Mouse (Mus musculus) adrenal gland, postnatal 10 days (tissue): ENCODE data around the gene Elovl2. TPM values are rescaled to one million over a fixed set of nuclear protein-coding genes. Genes with fewer than 3 reads are reported as not detected.
A peak's percentile ranks its signal among the peaks of the same experiment; 100 is the strongest.
"Not testable (repeated sequence)": the region's sequence is repeated elsewhere in the genome, so short reads cannot be mapped to it uniquely, and the experiment has no call there.

ENCODE experiments used
- DNase-seq: peaks from one replicate; pipeline ENCODE4 v3.0.0; 2021; ENCODE audit warnings: mixed read lengths
- total RNA-seq, 2 experiments: library from RNA; stranded (reverse); gene quantifications; 2 replicates each; pipeline ENCODE4 v1.2.3; 2021

Elovl2 gene
- total RNA-seq, 2 experiments from 2014 or later = 31.3 to 82.7 TPM

DNA sequence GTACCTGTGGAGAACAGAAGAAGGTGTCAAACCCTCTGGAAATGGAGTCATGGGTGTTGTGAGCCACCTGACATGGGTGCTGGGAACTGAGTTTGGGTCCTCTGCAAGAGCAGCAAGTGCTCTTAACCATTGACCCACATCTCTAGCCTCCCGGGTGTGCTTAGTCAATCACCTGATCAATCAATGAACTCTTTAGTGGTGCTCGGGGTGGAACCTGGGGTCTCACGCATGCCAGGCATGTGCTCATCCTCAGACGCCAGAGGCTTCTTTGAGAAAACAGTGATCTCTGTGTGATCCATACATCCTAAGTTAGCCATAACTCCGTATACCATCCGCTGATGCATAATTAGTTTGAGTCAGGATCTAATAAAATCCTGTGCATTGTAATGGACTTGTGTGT is 15.0 kb upstream of the Elovl2 start:
- DNase-seq = no peak

DNA sequence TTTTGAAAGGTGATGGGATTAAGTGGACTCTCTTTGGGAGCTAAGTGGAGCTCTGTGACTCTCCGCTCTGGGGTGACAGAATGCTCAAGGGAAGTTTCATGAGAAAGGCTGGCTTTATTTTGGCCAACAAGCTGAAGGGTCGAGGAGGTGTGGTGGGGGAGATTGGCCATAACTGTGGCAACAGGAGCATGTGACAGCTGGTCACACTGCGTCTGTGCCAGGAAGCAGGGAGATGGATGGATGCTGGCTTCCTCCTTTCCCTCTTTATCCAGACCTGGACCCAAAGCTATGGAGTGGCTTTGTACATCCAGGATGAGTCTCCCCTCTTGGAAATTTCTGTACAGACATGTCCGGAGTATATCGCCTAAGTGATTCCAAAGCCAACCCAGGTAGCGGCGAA is 13.0 kb upstream of the Elovl2 start:
- DNase-seq = no peak

DNA sequence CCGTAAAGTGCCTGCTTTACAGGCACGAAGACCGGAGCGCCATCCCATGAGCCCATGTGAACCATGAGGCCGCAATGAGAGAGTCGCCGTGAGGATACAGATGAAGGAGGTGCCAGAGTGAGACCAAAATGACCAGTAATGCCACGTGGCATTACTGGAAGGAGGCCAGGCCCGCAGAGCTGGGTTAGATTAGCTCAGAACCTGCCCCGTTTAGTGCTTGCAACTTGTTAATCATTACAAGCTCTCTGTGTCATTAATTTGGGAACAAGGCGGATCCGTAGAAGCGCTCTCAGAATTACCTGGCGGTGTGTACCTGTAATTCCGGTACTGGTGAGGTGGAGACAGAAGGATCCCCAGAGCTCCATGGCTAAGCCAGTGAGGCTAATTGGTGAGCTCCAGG is 12.0 kb upstream of the Elovl2 start:
- DNase-seq = no peak

DNA sequence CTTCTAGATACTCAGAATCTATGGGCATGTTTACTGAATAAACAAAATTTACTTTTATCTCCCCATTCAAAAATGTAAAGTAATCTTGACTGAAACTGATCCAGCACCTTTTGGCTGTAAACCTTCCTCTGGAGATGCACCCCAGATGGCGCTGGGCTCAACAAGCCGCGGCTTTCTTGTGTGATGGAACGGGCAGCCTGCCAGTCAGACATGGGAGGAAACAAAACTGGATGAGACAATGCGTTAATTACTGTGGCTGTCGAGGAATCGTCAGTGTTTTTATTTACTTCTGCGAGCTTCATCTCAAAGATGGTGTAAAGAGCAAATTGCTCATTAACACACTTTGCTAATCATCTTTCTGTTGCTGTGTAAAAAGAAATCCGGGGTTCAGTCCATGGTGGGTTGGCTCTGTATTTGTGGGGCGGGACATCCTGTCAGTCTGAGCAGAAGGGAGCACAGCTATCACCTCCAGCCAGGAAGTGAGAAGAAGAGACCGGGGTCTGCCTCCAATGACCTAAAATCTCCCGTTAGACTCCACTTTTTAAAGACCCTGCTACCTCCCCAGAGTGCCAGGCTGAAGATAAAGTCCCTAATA is 11.3 kb upstream of the Elovl2 start:
- DNase-seq = no peak

DNA sequence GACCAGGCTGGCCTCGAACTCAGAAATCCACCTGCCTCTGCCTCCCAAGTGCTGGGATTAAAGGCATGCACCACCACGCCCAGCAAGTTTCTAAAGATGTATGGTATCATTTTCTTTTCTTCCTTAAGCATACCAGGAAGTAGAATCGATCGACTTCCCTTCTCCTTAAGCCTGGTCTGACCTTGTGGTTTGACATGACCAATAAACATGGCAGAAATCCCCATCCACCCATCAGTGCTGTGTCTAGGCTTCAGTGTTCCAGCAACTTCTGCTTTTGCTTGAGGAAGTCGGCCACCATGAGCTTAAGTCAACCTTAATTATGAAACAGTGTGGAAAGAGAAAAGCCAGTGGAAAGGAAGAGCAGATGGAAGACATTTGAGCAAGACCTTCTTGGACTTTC is 10.1 kb upstream of the Elovl2 start:
- no peak for DNase-seq

DNA sequence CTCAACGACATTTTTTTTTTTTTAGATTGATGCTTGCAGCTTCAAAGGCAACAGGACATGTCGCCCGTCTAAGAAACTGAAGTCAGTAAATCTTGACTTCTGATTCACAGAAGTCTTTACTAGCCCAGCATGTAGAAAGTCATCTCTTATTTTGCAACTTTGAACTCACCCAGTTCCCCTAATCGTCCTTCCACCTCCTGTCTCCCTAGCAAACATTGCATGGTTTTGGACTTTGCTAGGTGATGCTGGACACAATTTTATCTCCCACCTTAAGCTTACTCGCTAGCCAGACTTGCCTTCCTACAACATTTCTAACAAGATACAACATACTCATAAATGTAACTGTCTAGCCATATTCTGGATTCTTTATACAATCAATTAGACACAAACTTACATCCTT is 7.9 kb upstream of the Elovl2 start:
- no peak for DNase-seq

DNA sequence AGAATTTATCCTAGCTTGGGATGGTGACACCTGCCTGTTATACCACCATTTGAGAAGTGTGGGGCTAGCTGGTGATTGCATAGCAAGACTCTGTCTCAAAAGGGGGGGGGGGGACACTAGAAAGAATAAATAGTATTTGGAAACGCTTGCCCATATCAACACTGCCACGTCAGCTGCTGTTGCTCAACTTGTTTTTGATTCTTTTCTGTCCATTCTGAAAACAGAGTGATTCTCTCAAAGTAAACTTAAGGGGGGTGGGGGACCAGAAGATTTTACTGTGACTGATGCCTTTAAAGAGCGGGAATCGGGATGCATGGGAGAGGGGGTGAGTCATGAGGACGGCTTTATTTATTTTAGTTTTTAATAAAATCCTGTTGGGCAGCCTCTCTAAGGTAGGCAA is 6.3 kb upstream of the Elovl2 start:
- DNase-seq = no peak

DNA sequence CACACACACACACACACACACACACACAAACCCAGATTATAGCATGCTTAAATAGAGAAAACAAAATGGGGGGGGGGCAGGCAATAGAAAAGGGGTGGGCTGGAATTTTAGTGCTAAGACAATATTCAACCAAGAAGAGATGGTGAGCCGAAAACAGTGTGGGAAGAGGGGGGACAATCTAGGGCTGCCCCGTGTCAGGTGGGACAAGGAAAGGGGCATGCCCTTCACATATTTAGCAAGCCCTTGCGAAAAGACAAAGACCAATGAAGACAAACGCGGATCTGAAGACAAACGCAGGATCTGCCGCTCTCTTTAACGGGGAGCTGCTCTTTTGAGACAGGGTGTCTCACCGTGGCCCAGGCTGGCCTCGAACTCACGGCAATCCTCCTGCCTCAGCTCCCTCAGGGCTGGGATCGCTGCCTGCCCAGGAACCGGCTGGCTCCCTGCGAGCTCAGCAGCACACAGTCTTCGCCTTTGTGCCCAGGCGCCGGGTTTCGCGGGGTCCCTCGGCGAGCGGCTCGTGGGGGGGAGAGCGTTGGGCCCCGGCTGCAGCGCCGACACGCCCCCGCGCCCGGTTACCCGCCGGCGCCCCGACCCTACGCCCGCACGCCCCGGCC is 410 bp downstream of the Elovl2 start:
- DNase-seq = no peak

DNA sequence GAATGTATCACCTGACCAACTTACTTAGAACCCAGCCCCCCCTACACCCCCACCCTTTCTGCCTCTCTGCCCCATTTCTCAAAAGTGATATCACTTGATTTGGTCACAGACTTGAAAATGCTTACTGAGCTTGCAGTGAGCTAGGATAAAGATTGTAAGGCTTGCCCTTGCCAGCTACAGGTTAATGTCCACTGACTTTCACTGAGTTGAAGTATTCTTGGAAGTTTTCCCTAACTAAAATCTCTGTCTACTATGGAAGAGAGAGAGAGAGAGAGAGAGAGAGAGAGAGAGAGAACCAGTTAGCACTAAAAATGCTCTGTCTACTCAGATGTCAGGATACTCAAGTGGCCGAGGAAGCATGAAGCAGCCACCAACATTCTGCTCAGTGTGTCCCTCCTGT is 1.1 kb downstream of the Elovl2 start:
- no peak for DNase-seq

DNA sequence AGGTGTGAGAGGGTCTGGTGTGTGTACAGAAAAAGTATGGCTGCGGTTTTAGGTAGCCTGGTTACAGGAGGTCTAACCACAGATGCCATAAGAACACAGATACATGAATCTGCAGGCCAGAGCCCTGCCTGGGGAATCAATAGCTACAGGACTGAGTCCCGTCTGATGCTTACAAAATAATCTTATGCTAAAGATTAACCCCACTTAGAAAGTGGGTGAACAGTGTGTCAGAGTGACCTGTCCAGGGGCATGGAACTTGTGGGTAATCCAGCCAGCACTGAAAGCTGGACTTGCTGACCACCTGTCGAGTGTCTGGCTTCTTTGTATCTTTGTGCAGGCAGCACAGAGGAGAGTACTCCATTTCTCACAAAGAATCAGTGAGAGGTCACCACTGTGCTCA is 4.0 kb downstream of the Elovl2 start:
- no peak for DNase-seq

DNA sequence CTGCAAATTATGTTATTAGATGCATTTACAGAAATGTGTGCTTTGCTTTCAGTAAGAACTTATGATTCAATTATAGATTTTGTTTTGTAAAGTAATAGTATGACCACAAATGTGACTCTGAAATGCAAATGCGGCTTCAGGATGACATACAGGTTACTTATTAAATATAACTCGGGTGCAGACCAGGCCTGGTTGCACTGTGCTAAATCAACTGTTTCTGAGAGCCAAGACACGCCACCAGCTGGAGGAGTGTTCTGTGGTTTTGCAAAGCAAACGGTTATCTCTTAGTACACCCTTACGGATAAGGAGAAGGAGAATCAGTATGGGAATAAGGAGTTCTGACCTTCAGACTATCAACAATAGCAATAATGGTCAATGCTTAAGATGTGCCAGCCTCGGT is 4.5 kb downstream of the Elovl2 start:
- DNase-seq = no peak

DNA sequence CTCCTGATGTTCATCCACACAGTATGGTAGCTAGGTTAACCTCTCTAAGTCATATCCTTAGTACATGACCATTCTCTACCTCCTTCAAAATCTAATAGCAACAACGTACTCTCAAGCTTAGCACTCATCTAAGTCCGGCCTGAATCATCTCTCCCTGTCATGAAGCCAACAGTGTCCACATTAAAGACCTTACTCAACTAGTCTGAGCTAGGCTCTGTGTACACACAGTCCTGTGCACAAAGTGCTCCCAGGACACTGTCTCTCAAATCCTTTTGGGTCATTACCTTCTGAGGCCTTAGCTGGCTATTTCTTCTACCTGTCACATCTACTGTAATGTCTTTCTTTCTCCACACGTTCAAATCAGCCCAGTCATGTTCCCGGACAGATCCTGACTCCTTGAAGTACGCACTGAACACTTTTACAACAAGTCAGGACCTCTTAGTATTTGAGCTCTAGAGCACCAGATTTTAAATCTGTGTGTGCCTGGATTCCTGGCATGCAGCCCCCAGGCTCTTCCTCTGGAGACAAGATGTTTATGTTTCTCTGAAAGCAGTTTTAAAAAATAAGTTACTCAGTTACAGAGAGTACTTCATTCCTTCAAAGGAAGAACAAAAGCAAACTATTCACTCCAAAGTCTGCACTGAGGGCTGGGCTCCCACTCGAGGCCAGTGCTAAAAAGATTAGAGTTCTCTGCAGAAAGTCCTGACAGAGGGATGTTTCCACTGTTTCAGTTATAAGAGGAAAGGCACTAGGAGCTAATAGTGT is 7.5 kb downstream of the Elovl2 start:
- no peak for DNase-seq

DNA sequence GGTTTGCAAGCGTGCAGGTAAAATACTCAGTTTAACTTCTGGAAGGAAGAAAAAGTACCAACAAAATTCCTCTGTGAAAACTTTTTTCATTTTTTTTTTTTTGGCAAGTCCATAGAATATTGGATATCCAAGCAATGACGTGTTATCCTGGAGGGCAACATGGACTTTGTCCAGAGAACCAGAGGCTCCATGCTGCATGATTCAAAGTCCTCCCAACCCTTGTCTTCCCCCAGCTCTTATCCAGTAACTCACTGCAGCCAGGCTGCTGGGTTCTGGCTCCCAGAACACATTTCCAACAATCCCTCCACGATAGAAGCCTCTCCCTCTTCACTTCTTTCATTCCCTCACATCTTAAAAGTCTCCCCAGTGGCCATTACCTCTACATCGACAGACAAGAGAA is 8.9 kb downstream of the Elovl2 start:
- DNase-seq = no peak

DNA sequence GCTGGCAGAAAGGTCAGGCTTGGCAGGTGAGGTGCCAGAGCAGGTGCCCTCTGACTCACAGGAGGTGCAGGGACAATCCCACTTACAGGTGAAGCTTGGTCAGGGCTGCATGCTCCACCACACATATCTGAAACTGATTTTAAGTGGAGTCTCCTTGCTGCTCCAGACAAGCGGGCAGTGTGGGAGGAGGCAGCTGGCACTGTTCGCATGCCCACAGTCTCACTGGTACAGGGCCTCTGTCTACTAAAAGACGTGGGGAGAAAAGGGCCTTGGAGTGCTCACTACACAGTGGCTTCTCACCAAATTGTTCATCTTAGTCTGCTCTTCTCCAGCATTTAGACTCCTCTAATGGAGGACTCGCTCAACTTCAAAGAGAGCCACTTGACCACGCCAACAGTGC is 14.0 kb downstream of the Elovl2 start:
- no peak for DNase-seq

DNA sequence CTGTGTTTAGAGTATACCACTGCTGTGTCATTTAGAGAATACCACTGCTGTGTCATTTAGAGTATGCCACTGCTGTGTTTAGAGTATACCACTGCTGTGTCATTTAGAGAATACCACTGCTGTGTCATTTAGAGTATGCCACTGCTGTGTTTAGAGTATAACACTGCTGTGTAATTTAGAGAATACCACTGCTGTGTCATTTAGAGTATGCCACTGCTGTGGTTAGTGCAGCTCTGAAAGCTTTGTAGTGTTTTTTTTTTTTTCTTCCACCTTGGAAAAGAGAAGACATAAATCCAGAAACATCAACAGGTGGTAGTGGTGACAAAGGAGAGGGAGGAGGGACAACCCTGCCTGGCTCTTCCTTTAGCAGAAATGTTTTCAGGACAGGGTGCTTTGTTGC is 14.6 kb downstream of the Elovl2 start:
- not testable (repeated sequence) for DNase-seq

DNA sequence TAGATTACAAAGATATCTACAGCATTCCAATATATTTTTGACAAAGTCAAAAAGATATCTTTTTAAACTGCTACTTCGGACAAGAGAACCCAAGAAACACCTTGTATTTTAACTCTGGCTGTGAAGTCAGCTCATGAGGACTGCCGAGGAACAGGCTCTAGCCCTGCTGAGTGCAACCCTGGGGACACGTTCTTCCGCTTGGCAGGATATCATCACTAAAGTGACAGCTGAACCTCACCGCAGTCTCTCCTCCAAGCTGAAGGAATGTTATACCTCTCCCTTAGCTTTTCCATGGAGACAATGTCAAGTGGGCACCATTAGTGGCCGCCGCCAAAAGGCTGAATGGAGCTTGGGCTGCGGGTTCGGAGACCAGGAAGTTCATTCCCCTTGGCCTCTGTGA is 16.5 kb downstream of the Elovl2 start:
- no peak for DNase-seq

DNA sequence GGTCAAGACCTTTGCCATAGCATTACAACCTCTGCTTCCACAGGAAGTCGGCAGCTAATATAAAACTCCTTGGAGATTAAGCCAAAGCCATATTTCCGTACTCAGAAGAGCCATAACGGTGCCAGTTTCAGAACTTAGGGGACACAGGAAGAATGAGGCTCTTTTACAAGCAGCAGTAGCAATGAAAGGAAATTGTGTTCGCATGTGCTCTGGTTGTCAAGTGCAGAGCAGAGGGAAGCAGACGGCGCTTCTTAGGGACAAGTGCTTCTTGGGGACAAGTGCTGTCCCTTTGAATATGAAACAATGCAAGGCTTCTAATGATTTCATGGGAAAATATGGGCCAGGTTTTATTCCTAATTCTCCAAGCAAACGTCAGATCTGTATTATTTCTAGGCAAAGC is 16.9 kb downstream of the Elovl2 start:
- no peak for DNase-seq

DNA sequence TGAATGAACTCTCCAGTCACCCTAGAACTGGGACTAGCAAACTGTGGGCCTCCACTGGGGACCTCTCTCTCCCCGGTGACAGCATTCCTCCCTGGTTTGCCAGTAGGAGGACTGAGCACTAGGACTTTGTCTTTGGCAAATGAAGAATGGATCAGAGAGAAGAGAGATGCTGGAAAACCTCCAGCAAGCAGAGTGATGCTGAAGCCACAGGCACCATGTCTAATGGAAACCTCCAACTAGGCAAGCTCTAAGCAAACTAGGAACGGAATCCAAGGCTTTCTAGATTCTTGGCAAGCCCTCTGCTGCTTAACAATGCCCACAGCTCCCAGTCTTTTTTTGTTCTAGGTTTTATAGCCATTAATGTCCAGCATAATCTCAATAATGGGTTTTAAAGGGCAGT is 19.3 kb downstream of the Elovl2 start:
- no peak for DNase-seq

DNA sequence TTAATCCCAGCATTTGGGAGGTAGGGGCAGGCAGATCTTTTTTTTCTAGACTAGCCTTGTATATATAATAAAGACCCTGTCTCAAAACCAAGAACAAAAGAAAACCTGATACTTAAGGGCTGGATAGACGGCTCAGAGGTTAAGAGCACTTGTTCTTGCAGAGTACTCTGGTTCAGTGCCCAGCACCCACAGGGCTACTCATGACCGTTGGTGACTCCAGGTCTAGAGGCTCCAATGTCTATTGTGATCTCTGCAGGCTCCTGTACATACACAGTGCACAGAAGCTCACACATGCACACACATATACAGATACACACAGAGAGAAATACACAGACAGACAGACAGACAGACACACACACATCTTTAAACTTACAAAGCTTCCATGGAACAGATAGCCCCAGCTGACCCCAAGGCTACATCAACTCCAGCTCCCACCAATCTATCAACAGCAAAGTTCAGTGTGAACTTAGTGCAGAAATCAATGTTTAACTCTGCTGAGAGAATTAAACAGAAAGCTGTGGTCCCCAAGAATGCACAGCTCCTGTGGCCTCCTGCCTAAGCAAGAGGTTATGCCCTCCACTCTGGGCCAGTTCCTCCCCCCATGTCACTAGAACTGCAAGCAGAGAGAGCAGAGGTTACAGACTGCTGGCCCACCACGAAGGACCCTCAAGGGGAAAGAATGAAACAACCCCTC is 24.4 kb downstream of the Elovl2 start:
- no peak for DNase-seq

DNA sequence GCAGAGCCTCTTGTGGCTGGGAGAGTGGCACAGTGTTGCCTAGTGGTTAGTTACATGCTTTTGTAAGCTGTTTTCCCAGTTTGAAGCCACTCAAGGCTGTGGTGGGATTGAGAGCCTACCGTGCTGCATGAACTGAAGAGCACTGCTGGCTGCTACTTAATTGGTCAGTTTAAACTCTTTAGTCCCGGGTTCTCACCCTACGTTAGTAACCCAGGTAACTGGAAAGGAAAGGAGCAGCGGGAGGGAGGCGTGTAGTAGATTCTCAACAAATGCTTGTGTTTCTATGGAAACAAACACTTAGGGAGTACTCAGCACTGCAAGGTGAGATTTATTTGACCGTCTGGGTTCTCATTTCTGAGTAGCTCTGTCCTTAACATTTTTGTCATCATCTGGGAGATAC is 32.3 kb downstream of the Elovl2 start:
- DNase-seq = no peak

DNA sequence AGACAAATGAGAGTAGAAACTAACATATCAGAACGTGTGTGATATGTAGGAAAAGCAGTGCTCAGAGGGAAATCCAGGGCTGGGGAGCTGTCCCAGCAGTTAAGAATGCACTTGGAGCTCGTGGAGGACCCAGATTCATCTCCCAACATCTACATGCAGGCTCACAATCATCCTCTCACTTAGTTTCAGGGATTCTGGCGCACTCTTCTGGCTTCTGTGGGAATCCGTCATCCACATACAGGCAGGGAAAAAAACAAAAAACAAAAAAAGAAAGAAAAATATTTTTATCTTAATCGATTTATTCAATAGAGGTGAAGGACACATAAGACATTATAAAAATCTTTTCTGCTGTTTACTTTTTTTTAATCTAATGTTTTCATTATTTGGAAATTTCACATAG is 61.8 kb downstream of the Elovl2 start:
- no peak for DNase-seq

DNA sequence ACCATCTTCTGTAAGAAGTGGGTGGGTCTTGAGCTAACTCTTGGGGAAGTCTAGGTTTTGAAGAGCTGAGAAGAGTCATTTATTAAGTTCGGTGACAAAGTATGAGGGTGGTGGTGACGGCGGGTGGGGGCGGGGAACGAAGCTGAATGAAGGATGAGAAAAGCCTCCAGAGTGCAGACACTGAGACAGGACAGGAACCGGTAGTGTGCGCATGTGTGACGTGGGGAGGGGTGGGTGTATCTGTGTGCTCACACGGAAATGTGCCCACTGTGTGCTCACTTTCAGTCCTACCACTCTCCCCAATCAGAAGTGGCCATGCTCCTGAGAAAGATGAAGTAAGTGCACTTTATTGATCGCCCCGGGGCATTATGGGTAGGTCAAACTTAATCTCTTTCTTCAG is 67.1 kb downstream of the Elovl2 start:
- no peak for DNase-seq

DNA sequence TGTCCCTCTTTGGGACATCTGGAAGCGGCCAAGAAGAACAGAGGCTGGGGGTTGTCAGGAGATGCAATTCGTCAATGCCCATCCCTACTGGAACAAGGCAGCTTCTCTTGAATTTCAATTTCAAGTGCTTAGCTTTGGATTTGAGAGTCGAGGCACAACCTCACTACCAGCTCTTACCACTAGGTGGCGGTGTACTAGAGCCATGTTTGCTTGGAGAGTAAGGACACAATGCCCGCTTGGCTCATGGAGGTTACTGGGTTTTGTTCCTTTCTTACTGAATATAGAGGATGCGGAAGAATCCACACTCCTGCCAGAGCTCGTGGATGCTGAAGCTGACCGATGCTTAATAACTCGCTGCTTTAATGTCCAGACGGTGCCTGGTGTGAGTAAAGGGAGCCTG is 73.9 kb downstream of the Elovl2 start:
- peak; percentile 72 for DNase-seq
